Mouse (Mus musculus): ENCODE results near the gene Kxd1. TPM values are rescaled to one million over a fixed set of nuclear protein-coding genes. Genes with fewer than 3 reads are reported as not detected.

Gene Kxd1
- polyA plus RNA-seq, 1 experiment, result 64.4 TPM

DNA sequence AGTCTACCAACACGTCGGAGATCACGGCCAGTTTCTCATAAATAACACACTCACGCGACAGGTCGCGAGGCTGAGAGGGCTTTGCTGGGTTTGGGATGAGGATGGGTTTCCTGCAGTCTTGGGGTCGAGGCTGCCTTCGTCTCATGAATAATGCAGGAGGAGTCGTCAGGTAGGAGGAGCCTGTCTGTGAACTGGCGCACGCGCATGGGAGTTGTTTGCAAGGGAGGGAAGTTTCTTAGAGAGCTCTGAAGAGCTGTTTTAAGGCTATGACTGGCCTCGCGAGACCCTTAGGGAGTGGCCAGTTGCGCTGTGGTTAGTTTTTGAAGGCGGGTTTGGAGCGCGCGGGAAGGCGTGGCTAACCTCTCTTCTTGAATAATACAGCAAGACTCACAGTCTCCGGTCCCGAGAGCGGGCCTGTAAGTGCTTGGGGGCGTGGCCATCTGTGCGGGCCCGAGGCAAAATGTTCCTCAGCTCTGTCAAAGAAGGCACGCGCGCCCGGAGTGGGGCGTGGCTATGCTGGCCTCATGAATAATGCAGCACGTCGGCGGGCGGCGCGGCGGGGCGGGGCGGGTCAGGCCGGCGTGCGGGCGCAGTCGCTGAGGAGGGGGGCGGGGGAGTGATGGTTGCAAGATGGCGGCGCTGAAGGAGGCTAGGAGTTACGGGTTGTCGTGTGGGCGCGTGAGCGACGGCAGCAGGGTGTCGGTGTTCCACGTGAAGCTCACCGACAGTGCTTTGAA, 11.5 kb upstream of the Kxd1 start, which contains the start of gene Ell:
Gene Ell (plus strand): TSS at position 381 of the 737 bp plus-strand sequence.
- TF ChIP-seq CTCF (IDR thresholded peaks at IDR 0.05; ENCODE audit: extremely low read depth, insufficient read depth, low read length) (no peak), POLR2A (IDR thresholded peaks at IDR 0.05; ENCODE audit: extremely low read depth, insufficient read depth, low read length) (peak; percentile 74)
- peaks cover 3% of the 10 kb centered on the region; the same call in 1 of the 2 replicates for H3K4me1 ChIP-seq (ENCODE audit: control insufficient read depth, insufficient read depth, low read length)
- peak within 1 kb of the TSS; percentile 43 for H3K4me3 ChIP-seq (ENCODE audit: insufficient read depth, low read length)
- peak within 1 kb of the TSS; percentile 58 for H3K27ac ChIP-seq (ENCODE audit: insufficient read depth, low read length)

DNA sequence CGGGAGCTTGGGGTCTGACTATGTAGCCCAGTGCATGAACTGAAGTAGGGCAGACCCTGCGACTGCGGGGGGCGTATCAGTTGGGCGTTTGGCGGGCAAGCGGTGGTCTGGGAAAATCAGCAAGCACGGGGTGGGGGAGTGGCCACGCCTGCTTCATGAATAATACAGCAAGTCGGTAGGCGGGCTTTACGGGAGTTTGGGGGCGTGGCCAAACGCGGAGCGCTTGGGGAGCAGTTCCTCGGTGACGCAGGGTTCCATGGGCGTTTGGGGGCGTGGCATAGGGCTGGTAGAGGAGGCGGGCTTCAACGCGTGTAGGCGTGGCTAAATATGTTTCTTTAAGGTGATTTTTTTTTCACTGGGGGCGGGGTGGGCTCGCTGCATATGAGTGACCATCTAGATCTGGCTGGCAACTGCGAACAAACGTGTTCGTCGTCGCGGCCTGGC, 10.9 kb upstream of the Kxd1 start:
- peak overlapping the region; percentile 58 for H3K27ac ChIP-seq (ENCODE audit: insufficient read depth, low read length)
- H3K4me1 ChIP-seq (ENCODE audit: control insufficient read depth, insufficient read depth, low read length), result peaks cover 3% of the 10 kb centered on the region; the same call in 1 of the 2 replicates
- peak overlapping the region; percentile 43 for H3K4me3 ChIP-seq (ENCODE audit: insufficient read depth, low read length)
- no peak for TF ChIP-seq CTCF (IDR thresholded peaks at IDR 0.05; ENCODE audit: extremely low read depth, insufficient read depth, low read length)
- no peak for TF ChIP-seq POLR2A (IDR thresholded peaks at IDR 0.05; ENCODE audit: extremely low read depth, insufficient read depth, low read length)

DNA sequence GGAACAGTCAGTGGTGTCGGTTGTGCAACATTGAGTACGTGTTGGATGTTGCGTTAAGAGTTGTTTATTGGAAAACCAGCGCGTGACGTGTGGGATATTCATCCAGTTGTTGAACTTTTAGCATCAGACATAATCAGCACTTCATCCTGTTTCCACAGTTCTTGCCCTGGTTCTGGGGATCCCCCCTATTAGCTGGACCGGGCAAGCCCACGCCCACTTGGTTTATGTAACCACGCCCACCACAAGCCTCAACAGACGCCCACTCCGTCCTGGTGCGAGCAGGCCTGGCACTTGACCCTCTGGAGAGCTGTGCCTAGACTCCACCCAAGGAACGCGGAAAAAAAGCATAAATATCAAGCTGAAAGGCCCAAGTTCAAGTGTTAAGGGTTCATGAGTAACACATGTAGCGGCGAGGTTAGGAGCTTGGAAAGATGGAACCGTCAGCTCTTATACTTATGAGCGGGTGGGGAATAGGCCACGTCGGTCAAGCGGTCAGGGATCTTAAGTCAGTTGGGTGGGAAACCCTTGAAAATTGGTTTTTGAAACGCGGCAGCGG, 10.3 kb upstream of the Kxd1 start:
- Histone ChIP-seq H3K27ac (ENCODE audit: insufficient read depth, low read length) (no peak overlapping the region), H3K4me1 (ENCODE audit: control insufficient read depth, insufficient read depth, low read length) (peaks cover 3% of the 10 kb centered on the region; the same call in 1 of the 2 replicates), H3K4me3 (ENCODE audit: insufficient read depth, low read length) (peak overlapping the region; percentile 43)
- no peak for TF ChIP-seq CTCF (IDR thresholded peaks at IDR 0.05; ENCODE audit: extremely low read depth, insufficient read depth, low read length)
- TF ChIP-seq POLR2A (IDR thresholded peaks at IDR 0.05; ENCODE audit: extremely low read depth, insufficient read depth, low read length), result no peak

DNA sequence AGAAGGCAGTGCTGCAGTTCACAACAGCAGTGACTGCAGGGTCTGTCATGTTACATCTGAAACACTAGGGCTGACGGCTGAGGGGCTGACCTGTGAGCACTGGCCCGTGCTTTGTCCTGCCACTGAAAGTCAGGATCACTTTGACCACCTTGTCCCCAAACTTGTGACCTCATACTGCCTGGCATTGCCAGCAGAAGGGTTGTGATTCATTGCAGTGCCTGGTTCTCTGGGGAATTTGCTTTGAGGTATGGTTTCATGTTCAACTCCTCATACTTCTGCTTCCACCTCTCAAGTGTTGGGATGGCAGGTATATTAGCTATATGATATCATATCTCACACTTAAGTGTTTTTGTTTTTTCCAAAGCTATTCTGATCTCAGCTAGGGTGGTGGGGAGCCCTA, 7.9 kb upstream of the Kxd1 start:
- Histone ChIP-seq H3K4me3 (ENCODE audit: insufficient read depth, low read length) (no peak overlapping the region), H3K4me1 (ENCODE audit: control insufficient read depth, insufficient read depth, low read length) (no peaks in the 10 kb centered on the region), H3K27ac (ENCODE audit: insufficient read depth, low read length) (no peak overlapping the region)
- no peak for TF ChIP-seq CTCF (IDR thresholded peaks at IDR 0.05; ENCODE audit: extremely low read depth, insufficient read depth, low read length)
- no peak for TF ChIP-seq POLR2A (IDR thresholded peaks at IDR 0.05; ENCODE audit: extremely low read depth, insufficient read depth, low read length)

DNA sequence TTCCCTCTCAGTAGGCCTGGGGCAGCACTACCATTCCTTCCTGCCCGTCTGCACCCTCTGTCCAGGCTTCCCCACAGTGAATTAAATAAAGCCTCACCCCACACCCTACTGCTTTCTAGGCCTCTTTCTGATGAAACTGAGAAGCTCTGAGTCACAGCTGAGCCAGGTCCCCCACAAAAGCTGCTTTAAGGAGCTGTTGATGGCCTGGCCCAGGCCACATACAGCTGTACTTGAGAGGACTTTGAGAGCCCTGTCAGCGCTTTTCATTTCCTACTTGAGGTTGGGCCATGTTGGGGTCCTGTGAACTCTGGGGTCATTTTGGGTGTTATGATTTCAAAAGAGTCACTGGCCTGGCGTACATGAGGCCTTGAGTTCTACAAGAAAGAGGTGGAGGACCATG, 7.5 kb upstream of the Kxd1 start:
- Histone ChIP-seq H3K4me3 (ENCODE audit: insufficient read depth, low read length) (no peak overlapping the region), H3K27ac (ENCODE audit: insufficient read depth, low read length) (no peak overlapping the region), H3K4me1 (ENCODE audit: control insufficient read depth, insufficient read depth, low read length) (no peaks in the 10 kb centered on the region)
- TF ChIP-seq CTCF (IDR thresholded peaks at IDR 0.05; ENCODE audit: extremely low read depth, insufficient read depth, low read length) (no peak), POLR2A (IDR thresholded peaks at IDR 0.05; ENCODE audit: extremely low read depth, insufficient read depth, low read length) (no peak)

DNA sequence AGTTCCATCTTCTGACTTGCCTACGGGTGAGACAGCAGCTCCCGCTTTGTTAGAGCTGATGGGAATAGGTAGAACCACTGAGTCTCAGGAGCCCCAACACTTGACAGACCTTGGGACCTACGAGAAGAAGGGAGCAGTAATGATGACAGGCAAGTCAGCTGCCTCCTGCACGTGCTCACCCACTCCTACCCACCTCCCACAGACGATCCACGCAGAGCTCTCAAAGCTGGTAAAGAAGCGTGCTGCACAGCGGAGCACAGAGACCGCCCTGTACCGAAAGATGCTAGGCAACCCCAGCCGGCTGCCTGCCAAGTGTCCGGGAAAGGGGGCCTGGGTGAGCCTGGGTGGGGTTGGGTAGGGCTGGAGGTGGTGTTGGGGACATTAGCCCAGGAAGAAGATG, 6.5 kb upstream of the Kxd1 start:
- TF ChIP-seq CTCF (IDR thresholded peaks at IDR 0.05; ENCODE audit: extremely low read depth, insufficient read depth, low read length), result no peak
- no peak overlapping the region for H3K4me3 ChIP-seq (ENCODE audit: insufficient read depth, low read length)
- no peak overlapping the region for H3K27ac ChIP-seq (ENCODE audit: insufficient read depth, low read length)
- peaks cover 2% of the 10 kb centered on the region; the same call in 1 of the 2 replicates for H3K4me1 ChIP-seq (ENCODE audit: control insufficient read depth, insufficient read depth, low read length)

DNA sequence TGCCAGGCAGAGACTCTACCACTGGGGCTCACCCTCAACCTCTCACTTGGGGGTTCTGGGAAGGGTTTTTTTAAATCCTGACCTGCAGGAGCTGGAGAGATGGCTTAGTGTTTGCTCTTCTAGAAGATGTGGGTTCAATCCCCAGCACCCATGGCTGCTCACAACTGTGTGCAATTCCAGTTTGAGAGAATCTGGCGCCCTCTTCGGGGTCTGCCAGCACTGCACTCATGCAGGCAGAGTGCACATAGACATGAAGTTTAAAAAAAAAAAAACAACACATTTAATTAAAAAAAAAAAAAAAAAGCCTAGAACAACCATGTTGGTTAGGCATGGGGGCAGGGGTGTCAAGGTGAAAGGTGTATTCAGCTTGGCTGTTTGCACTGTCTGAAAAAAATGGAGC, 2.6 kb upstream of the Kxd1 start:
- Histone ChIP-seq H3K27ac (ENCODE audit: insufficient read depth, low read length) (no peak overlapping the region), H3K4me3 (ENCODE audit: insufficient read depth, low read length) (no peak overlapping the region), H3K4me1 (ENCODE audit: control insufficient read depth, insufficient read depth, low read length) (peaks cover 7% of the 10 kb centered on the region; the same call in 1 of the 2 replicates)
- TF ChIP-seq POLR2A (IDR thresholded peaks at IDR 0.05; ENCODE audit: extremely low read depth, insufficient read depth, low read length), result no peak
- TF ChIP-seq CTCF (IDR thresholded peaks at IDR 0.05; ENCODE audit: extremely low read depth, insufficient read depth, low read length), result no peak

DNA sequence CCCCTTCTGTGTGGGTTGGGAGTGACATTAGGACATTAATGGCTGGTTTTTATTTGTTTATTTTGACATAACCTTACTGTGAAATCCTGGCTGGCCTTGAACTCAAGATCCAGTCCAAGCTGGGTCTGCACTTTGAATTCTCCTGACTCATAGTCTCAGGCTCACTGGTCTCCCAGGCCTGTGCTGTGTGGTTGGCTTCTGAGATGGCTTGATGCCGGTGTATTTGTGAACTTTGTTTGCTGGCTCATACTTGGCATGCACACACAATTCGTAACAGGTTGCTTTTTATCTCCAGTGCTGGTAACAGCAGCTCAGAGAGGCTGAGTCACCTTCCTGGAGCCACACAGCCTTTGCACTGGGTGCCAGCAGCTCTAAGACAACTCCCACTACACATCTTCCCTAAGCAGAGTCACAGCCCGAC, 2.0 kb upstream of the Kxd1 start:
- no peak overlapping the region for H3K4me3 ChIP-seq (ENCODE audit: insufficient read depth, low read length)
- peaks cover 7% of the 10 kb centered on the region; the same call in 1 of the 2 replicates for H3K4me1 ChIP-seq (ENCODE audit: control insufficient read depth, insufficient read depth, low read length)
- no peak overlapping the region for H3K27ac ChIP-seq (ENCODE audit: insufficient read depth, low read length)
- TF ChIP-seq CTCF (IDR thresholded peaks at IDR 0.05; ENCODE audit: extremely low read depth, insufficient read depth, low read length), result no peak
- TF ChIP-seq POLR2A (IDR thresholded peaks at IDR 0.05; ENCODE audit: extremely low read depth, insufficient read depth, low read length), result no peak

DNA sequence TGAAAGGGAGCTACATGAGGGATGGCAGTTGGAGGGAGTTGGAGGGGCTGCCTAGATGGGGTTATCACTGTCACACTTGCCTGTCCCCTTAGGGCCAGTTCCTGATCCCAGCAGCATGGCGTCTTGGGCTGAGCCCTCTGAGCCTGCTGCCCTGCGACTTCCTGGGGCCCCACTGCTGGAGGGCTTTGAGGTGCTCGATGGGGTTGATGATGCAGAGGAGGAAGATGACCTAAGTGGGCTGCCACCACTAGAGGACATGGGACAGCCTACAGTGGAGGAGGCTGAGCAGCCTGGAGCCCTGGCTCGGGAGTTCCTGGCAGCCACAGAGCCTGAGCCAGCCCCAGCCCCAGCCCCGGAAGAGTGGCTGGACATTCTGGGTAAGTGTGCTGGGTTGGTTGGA, 1.5 kb upstream of the Kxd1 start:
- Histone ChIP-seq H3K4me3 (ENCODE audit: insufficient read depth, low read length) (no peak overlapping the region), H3K4me1 (ENCODE audit: control insufficient read depth, insufficient read depth, low read length) (peaks cover 7% of the 10 kb centered on the region; the same call in 1 of the 2 replicates), H3K27ac (ENCODE audit: insufficient read depth, low read length) (no peak overlapping the region)
- TF ChIP-seq CTCF (IDR thresholded peaks at IDR 0.05; ENCODE audit: extremely low read depth, insufficient read depth, low read length) (no peak), POLR2A (IDR thresholded peaks at IDR 0.05; ENCODE audit: extremely low read depth, insufficient read depth, low read length) (no peak)
